Mouse (Mus musculus) megakaryocyte-erythroid progenitor cell, adult 5-6 weeks (primary cell): ENCODE measurements at regions not wholly inside any gene's neighbourhood (a gene's known extent, or its start where the extent isn't known, plus 50 kb on each side); places are given as distances from the start of the nearest gene placed in this dataset.

Source experiments
- ATAC-seq: replicated peaks from 2 replicates; pipeline ENCODE4 v1.8.0; 2016; ENCODE audit warnings: mild to moderate bottlenecking, inconsistent platforms; ENCODE audit not compliant: severe bottlenecking, poor library complexity, low FRiP score, low TSS enrichment

DNA sequence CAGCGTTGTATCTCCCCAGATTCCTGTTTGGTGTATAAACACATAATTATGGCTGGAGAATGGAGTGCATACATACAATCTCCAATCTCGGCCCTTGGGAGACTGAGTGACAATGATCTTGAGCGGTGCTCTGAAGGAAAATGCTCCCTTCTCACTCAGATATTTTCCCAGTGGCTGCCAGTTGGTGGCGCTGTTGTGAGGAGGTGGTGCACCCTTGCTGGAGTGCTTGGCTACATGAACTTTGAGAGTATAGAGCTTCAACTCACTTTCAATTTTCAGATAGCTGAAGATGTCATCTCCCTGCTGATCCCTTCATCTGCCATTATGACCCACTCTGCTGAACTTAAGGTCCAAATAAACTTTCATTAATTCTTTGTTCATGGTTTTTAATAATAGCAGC is 712.1 kb downstream of the Epha7 start:
- ATAC-seq, result no peak; the same call in 1 of the 2 replicates

DNA sequence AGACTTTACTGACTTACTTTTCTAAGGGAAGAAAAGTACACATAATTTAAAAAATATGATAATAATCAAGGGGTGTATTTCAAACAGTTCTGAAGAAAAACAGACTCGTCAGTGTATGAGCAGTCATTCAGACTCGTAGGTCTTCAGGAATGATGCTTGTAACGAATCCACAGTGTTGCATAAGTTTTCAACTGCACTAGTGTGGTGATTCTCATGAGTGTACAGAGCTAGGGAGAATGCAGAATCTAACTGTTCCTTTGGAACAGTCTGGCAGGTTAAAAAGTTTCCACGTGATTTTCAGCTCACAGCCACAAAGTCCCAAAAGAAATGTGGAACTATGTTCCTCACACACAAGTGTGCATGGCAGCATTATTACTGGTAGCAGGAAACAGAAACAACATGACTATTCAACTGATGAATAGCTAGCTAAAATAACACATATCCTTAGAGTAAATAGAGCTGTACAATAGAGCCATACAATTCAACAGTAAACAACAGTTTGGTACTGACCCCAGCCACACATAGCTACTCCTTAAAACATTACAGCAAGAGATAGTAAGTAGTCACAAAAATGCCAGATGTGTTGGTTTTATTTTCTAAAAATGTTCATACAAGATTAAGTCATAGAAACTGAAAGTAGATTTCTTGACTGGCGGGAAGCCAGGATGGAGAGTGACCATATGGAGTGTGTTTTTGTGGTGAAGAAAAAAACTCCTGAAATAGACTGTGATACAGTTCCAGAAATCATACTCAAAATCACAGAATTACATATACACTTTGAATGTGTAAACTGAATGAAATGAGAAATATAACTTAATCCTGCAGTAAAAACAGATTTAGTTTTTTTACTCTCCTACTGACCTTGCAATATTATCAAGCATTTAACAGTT is 713.1 kb downstream of the Epha7 start:
- no peak for ATAC-seq
